Mouse (Mus musculus) intestine, embryonic 16.5 days (tissue): ENCODE results near the gene Mmel1. TPM values are rescaled to one million over a fixed set of nuclear protein-coding genes. Genes with fewer than 3 reads are reported as not detected.

Experiments
- ATAC-seq: fragments of 200-750 bp; cut with Nextera tagmentation; 2 replicates; pipeline ENCODE4 v1.8.0; 2017; ENCODE audit warnings: moderate TSS enrichment, moderate library complexity
- H3K27ac ChIP-seq: fragments of 300-500 bp; sonication (generic); 2 replicates; pipeline ENCODE4 v1.5.1; 2014; ENCODE audit warnings: mild to moderate bottlenecking, low read length
- H3K27me3 ChIP-seq: fragments of 300-500 bp; sonication (generic); replicated peaks from 2 replicates; pipeline ENCODE4 v1.6.1; 2014; ENCODE audit warnings: low read length, control low read depth, mixed read lengths; ENCODE audit not compliant: control insufficient read depth, insufficient read depth
- H3K36me3 ChIP-seq: fragments of 300-500 bp; sonication (generic); 2 replicates; pipeline ENCODE4 v1.6.1; 2014; ENCODE audit warnings: low read length, control low read depth; ENCODE audit not compliant: control insufficient read depth, insufficient read depth
- H3K4me1 ChIP-seq: fragments of 300-500 bp; sonication (generic); 2 replicates; pipeline ENCODE4 v1.6.1; 2014; ENCODE audit warnings: low read length, control low read depth, mixed read lengths; ENCODE audit not compliant: control insufficient read depth, insufficient read depth
- H3K4me2 ChIP-seq: fragments of 300-500 bp; sonication (generic); 2 replicates; pipeline ENCODE4 v1.6.1; 2014; ENCODE audit warnings: low read depth, low read length, control low read depth
- H3K4me3 ChIP-seq: fragments of 300-500 bp; sonication (generic); 2 replicates; pipeline ENCODE4 v1.5.1; 2014; ENCODE audit warnings: mild to moderate bottlenecking, low read length
- H3K9ac ChIP-seq: fragments of 300-500 bp; sonication (generic); 2 replicates; pipeline ENCODE4 v1.6.1; 2014; ENCODE audit warnings: low read depth, low read length
- H3K9me3 ChIP-seq: fragments of 300-500 bp; sonication (generic); 2 replicates; pipeline ENCODE4 v1.6.1; 2016; ENCODE audit warnings: low read length, control low read depth; ENCODE audit not compliant: control insufficient read depth
- WGBS: fragments of 180-500 bp; shearing (Covaris S2); extraction: QIAGEN DNeasy Blood & Tissue Kit; methylation state at CpG from one replicate; pipeline ENCODE4 v1.1.7; 2014; 5-methylcytosine and 5-hydroxymethylcytosine counted together
- polyA plus RNA-seq: library from polyadenylated mRNA; unstranded; fragments of >200 nt; fragmentation: Nextera tagmentation; extraction: Ambion mirVana; gene quantifications from 2 replicates; pipeline ENCODE4 v1.2.1, GENCODE M21; 2015

Gene Mmel1
- polyA plus RNA-seq, 1 experiment from 2014 or later: 0.10 TPM

- peak overlapping the region; percentile 61 for H3K9ac ChIP-seq
- peak; percentile 89 for ATAC-seq
- H3K27me3 ChIP-seq: no peaks in the 10 kb centered on the region
- H3K4me2 ChIP-seq: peak overlapping the region; percentile 71
- peak overlapping the region; percentile 83 for H3K27ac ChIP-seq
- WGBS: 20% methylated on average over 5 of the region's 5 CpGs
- peaks cover 3% of the 10 kb centered on the region; the same call in 1 of the 2 replicates for H3K36me3 ChIP-seq
- H3K4me1 ChIP-seq: peaks cover 26% of the 10 kb centered on the region
- H3K9me3 ChIP-seq: no peaks in the 10 kb centered on the region
- H3K4me3 ChIP-seq: peak overlapping the region; percentile 50
Measured at GRCm38 (mm10) chr4:154927899-154928337, 58.5 kb downstream of the Mmel1 start.

- H3K9ac ChIP-seq: peak within 1 kb of the TSS; percentile 61
- peaks cover 3% of the 10 kb centered on the region; the same call in 1 of the 2 replicates for H3K36me3 ChIP-seq
- peak within 1 kb of the TSS; percentile 71 for H3K4me2 ChIP-seq
- 33% methylated on average over 12 of the region's 12 CpGs for WGBS
- H3K4me1 ChIP-seq: peaks cover 26% of the 10 kb centered on the region
- H3K27me3 ChIP-seq: no peaks in the 10 kb centered on the region
- peak within 1 kb of the TSS; percentile 50 for H3K4me3 ChIP-seq
- H3K9me3 ChIP-seq: no peaks in the 10 kb centered on the region
- H3K27ac ChIP-seq: peak within 1 kb of the TSS; percentile 83
- peak; percentile 64 for ATAC-seq
Measured at GRCm38 (mm10) chr4:154928395-154929087, 59.2 kb downstream of the Mmel1 start, which contains the start of gene Tnfrsf14. Tnfrsf14 (minus strand) TSS chr4:154928563.

- Histone ChIP-seq H3K4me1 (peaks cover 26% of the 10 kb centered on the region), H3K4me2 (no peak overlapping the region), H3K9me3 (no peaks in the 10 kb centered on the region), H3K36me3 (no peaks in the 10 kb centered on the region), H3K27ac (no peak overlapping the region), H3K9ac (no peak overlapping the region), H3K27me3 (no peaks in the 10 kb centered on the region), H3K4me3 (no peak overlapping the region)
- no peak; the same call in 1 of the 2 replicates for ATAC-seq
- 76% methylated on average over 12 of the region's 12 CpGs for WGBS
Measured at GRCm38 (mm10) chr4:154929088-154929660, 59.8 kb downstream of the Mmel1 start.

- no peaks in the 10 kb centered on the region for H3K36me3 ChIP-seq
- no peak overlapping the region for H3K4me2 ChIP-seq
- H3K27ac ChIP-seq: no peak overlapping the region
- no peak for ATAC-seq
- H3K9ac ChIP-seq: no peak overlapping the region
- no peaks in the 10 kb centered on the region for H3K9me3 ChIP-seq
- no peaks in the 10 kb centered on the region for H3K27me3 ChIP-seq
- H3K4me1 ChIP-seq: peaks cover 3% of the 10 kb centered on the region
- WGBS: 54% methylated on average over 13 of the region's 13 CpGs
- no peak overlapping the region for H3K4me3 ChIP-seq
Measured at GRCm38 (mm10) chr4:154933306-154933907, 64.0 kb downstream of the Mmel1 start.

GRCm38 (mm10) chr4:154934800-154935199, 65.4 kb downstream of the Mmel1 start:
- H3K4me1 ChIP-seq: no peaks in the 10 kb centered on the region
- H3K4me3 ChIP-seq: no peak overlapping the region
- no peaks in the 10 kb centered on the region for H3K27me3 ChIP-seq
- no peak overlapping the region for H3K4me2 ChIP-seq
- no peaks in the 10 kb centered on the region for H3K9me3 ChIP-seq
- H3K9ac ChIP-seq: no peak overlapping the region
- ATAC-seq: no peak
- H3K27ac ChIP-seq: no peak overlapping the region
- no peaks in the 10 kb centered on the region for H3K36me3 ChIP-seq
- WGBS: 78% methylated on average over 2 of the region's 2 CpGs

GRCm38 (mm10) chr4:154935788-154936187, 66.4 kb downstream of the Mmel1 start:
- no peaks in the 10 kb centered on the region for H3K4me1 ChIP-seq
- H3K27ac ChIP-seq: no peak overlapping the region
- no peak overlapping the region for H3K9ac ChIP-seq
- no peaks in the 10 kb centered on the region for H3K9me3 ChIP-seq
- H3K4me3 ChIP-seq: no peak overlapping the region
- ATAC-seq: no peak
- no peak overlapping the region for H3K4me2 ChIP-seq
- 85% methylated on average over 7 of the region's 7 CpGs for WGBS
- H3K27me3 ChIP-seq: no peaks in the 10 kb centered on the region
- H3K36me3 ChIP-seq: no peaks in the 10 kb centered on the region

- Histone ChIP-seq H3K27me3 (no peaks in the 10 kb centered on the region), H3K4me3 (no peak overlapping the region), H3K4me1 (no peaks in the 10 kb centered on the region), H3K9ac (no peak overlapping the region), H3K27ac (no peak overlapping the region), H3K4me2 (no peak overlapping the region), H3K9me3 (no peaks in the 10 kb centered on the region), H3K36me3 (no peaks in the 10 kb centered on the region)
- no peak for ATAC-seq
- WGBS: 58% methylated on average over 8 of the region's 8 CpGs
Measured at GRCm38 (mm10) chr4:154936542-154937255, 67.3 kb downstream of the Mmel1 start.

GRCm38 (mm10) chr4:154937746-154938145, 68.4 kb downstream of the Mmel1 start:
- Histone ChIP-seq H3K36me3 (no peaks in the 10 kb centered on the region), H3K9me3 (no peaks in the 10 kb centered on the region), H3K9ac (no peak overlapping the region), H3K4me3 (no peak overlapping the region), H3K27ac (no peak overlapping the region), H3K27me3 (no peaks in the 10 kb centered on the region), H3K4me1 (no peaks in the 10 kb centered on the region), H3K4me2 (no peak overlapping the region)
- 73% methylated on average over 1 of the region's 1 CpGs for WGBS
- no peak for ATAC-seq

- Histone ChIP-seq H3K4me1 (no peaks in the 10 kb centered on the region), H3K9me3 (no peaks in the 10 kb centered on the region), H3K4me3 (no peak overlapping the region), H3K36me3 (no peaks in the 10 kb centered on the region), H3K9ac (no peak overlapping the region), H3K27me3 (no peaks in the 10 kb centered on the region), H3K27ac (no peak overlapping the region), H3K4me2 (no peak overlapping the region)
- WGBS: 90% methylated on average over 2 of the region's 2 CpGs
- no peak for ATAC-seq
Measured at GRCm38 (mm10) chr4:154940156-154940555, 70.8 kb downstream of the Mmel1 start.
